Mouse (Mus musculus) midbrain, embryonic 12.5 days (tissue): ENCODE measurements around the gene Olfr1424. TPM values are rescaled to one million over a fixed set of nuclear protein-coding genes. Genes with fewer than 3 reads are reported as not detected.
A peak's percentile ranks its signal among the peaks of the same experiment; 100 is the strongest.

Experiments used
- ATAC-seq: fragments of 200-750 bp; cut with Nextera tagmentation; 2 replicates; pipeline ENCODE4 v1.8.0; 2017; ENCODE audit warnings: low read depth, moderate TSS enrichment, moderate library complexity; ENCODE audit not compliant: low FRiP score
- H3K27ac ChIP-seq: fragments of 300-500 bp; sonication (generic); replicated peaks from 2 replicates; pipeline ENCODE4 v1.5.1; 2016; ENCODE audit warnings: mild to moderate bottlenecking
- H3K27me3 ChIP-seq: fragments of 300-500 bp; sonication (generic); 2 replicates; pipeline ENCODE4 v1.6.1; 2016; ENCODE audit warnings: mild to moderate bottlenecking
- H3K36me3 ChIP-seq: fragments of 300-500 bp; sonication (generic); 2 replicates; pipeline ENCODE4 v1.6.1; 2016
- H3K4me1 ChIP-seq: fragments of 300-500 bp; sonication (generic); 2 replicates; pipeline ENCODE4 v1.6.1; 2016
- H3K4me2 ChIP-seq: fragments of 300-500 bp; sonication (generic); replicated peaks from 2 replicates; pipeline ENCODE4 v1.6.1; 2016; ENCODE audit warnings: mild to moderate bottlenecking, moderate library complexity
- H3K4me3 ChIP-seq: fragments of 300-500 bp; sonication (generic); 2 replicates; pipeline ENCODE4 v1.5.1; 2016; ENCODE audit warnings: mild to moderate bottlenecking
- H3K9ac ChIP-seq: fragments of 300-500 bp; sonication (generic); replicated peaks from 2 replicates; pipeline ENCODE4 v1.6.1; 2016; ENCODE audit warnings: mild to moderate bottlenecking, moderate library complexity
- H3K9me3 ChIP-seq: fragments of 300-500 bp; sonication (generic); 2 replicates; pipeline ENCODE4 v1.6.1; 2016; ENCODE audit warnings: mild to moderate bottlenecking
- WGBS: fragments of 180-500 bp; shearing (Covaris S2); methylation state at CpG from one replicate; pipeline ENCODE4 v1.1.7; 2016; 5-methylcytosine and 5-hydroxymethylcytosine counted together
- polyA plus RNA-seq: library from polyadenylated mRNA; unstranded; fragments of >200 nt; fragmentation: Nextera tagmentation; extraction: Ambion mirVana; gene quantifications from 2 replicates; pipeline ENCODE4 v1.2.1, GENCODE M21; 2016

The Olfr1424 gene
- polyA plus RNA-seq, 1 experiment from 2014 or later: not detected

GRCm38 (mm10) chr19:12016192-12016591 is 46.3 kb downstream of the Olfr1424 start:
- Histone ChIP-seq H3K4me3 (no peak overlapping the region), H3K9ac (no peak overlapping the region), H3K36me3 (no peaks in the 10 kb centered on the region), H3K27ac (no peak overlapping the region), H3K9me3 (no peaks in the 10 kb centered on the region), H3K4me2 (no peak overlapping the region), H3K4me1 (no peaks in the 10 kb centered on the region), H3K27me3 (no peaks in the 10 kb centered on the region)
- 73% methylated on average over 4 of the region's 4 CpGs for WGBS
- no peak for ATAC-seq

- WGBS: 67% methylated on average over 8 of the region's 8 CpGs
- no peak overlapping the region for H3K4me2 ChIP-seq
- no peaks in the 10 kb centered on the region for H3K4me1 ChIP-seq
- ATAC-seq: no peak
- no peaks in the 10 kb centered on the region for H3K27me3 ChIP-seq
- H3K9me3 ChIP-seq: no peaks in the 10 kb centered on the region
- H3K4me3 ChIP-seq: no peak overlapping the region
- no peak overlapping the region for H3K9ac ChIP-seq
- no peak overlapping the region for H3K27ac ChIP-seq
- no peaks in the 10 kb centered on the region for H3K36me3 ChIP-seq
Observed at GRCm38 (mm10) chr19:12015708-12016107, 46.8 kb downstream of the Olfr1424 start.

GRCm38 (mm10) chr19:12013228-12013627 is 49.3 kb downstream of the Olfr1424 start:
- Histone ChIP-seq H3K4me3 (peak overlapping the region; percentile 55), H3K27me3 (no peaks in the 10 kb centered on the region), H3K36me3 (no peaks in the 10 kb centered on the region), H3K4me1 (no peaks in the 10 kb centered on the region), H3K9ac (peak overlapping the region; percentile 56), H3K9me3 (no peaks in the 10 kb centered on the region), H3K27ac (no peak overlapping the region), H3K4me2 (peak overlapping the region; percentile 60)
- 3% methylated on average over 9 of the region's 12 CpGs for WGBS
- ATAC-seq: no peak

- no peak for ATAC-seq
- peak overlapping the region; percentile 60 for H3K4me2 ChIP-seq
- peak overlapping the region; percentile 56 for H3K9ac ChIP-seq
- peak overlapping the region; percentile 55 for H3K4me3 ChIP-seq
- no peaks in the 10 kb centered on the region for H3K4me1 ChIP-seq
- H3K36me3 ChIP-seq: no peaks in the 10 kb centered on the region
- under 1% methylated on average over 10 of the region's 10 CpGs for WGBS
- no peaks in the 10 kb centered on the region for H3K9me3 ChIP-seq
- no peak overlapping the region for H3K27ac ChIP-seq
- H3K27me3 ChIP-seq: no peaks in the 10 kb centered on the region
Observed at GRCm38 (mm10) chr19:12012615-12013014, 49.9 kb downstream of the Olfr1424 start.

GRCm38 (mm10) chr19:12011560-12012556 is 50.6 kb downstream of the Olfr1424 start:
- Histone ChIP-seq H3K4me2 (peak overlapping the region; percentile 60), H3K4me1 (peaks cover 4% of the 10 kb centered on the region), H3K9ac (peak overlapping the region; percentile 64; the same call in 1 of the 2 replicates), H3K36me3 (no peaks in the 10 kb centered on the region), H3K4me3 (peak overlapping the region; percentile 55), H3K9me3 (no peaks in the 10 kb centered on the region), H3K27ac (peak overlapping the region; percentile 87), H3K27me3 (no peaks in the 10 kb centered on the region)
- peak; percentile 78 for ATAC-seq
- under 1% methylated on average over 49 of the region's 49 CpGs for WGBS

DNA sequence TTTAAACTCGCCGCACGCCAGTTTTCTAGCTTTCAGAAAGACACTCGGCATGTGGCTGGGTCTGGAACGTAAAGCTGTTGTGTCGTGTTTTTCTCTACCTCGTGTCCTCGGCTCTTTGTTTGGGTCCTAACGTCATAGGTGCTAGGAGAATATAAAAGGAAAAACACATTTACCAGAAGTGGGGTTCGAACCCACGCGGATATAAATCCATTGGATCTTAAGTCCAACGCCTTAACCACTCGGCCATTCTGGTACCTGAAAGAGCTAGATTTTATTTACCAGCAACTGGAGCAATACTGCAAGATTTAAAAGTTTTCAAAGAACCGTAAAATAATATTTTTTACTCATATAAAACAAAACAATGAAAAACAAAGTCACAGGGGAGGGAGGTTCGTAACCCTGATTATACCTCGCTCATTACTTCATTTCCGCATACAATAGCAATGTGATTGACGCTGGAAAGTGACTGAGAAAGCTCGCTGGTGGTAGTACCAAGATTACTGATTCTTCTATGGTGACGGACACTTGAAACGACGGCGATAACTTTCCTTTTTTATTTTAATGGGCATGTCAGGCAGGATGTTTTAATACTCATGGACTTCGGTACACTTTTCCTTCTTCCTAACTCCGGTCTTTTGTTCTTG is 51.4 kb downstream of the Olfr1424 start:
- ATAC-seq: peak; percentile 31

GRCm38 (mm10) chr19:12010281-12010771 is 52.2 kb downstream of the Olfr1424 start:
- Histone ChIP-seq H3K4me3 (peak overlapping the region; percentile 55), H3K9me3 (no peaks in the 10 kb centered on the region), H3K4me2 (peak overlapping the region; percentile 60), H3K4me1 (peaks cover 4% of the 10 kb centered on the region), H3K27ac (peak overlapping the region; percentile 87), H3K36me3 (no peaks in the 10 kb centered on the region), H3K27me3 (no peaks in the 10 kb centered on the region), H3K9ac (peak overlapping the region; percentile 64)
- peak; percentile 39 for ATAC-seq
- under 1% methylated on average over 24 of the region's 24 CpGs for WGBS

More for the DNA sequence above, 51.4 kb downstream of the Olfr1424 start:
- Histone ChIP-seq H3K9me3 (no peaks in the 10 kb centered on the region), H3K4me3 (peak overlapping the region; percentile 55), H3K27me3 (no peaks in the 10 kb centered on the region), H3K36me3 (no peaks in the 10 kb centered on the region), H3K9ac (peak overlapping the region; percentile 64), H3K4me1 (peaks cover 4% of the 10 kb centered on the region), H3K27ac (peak overlapping the region; percentile 87), H3K4me2 (peak overlapping the region; percentile 60)
- under 1% methylated on average over 26 of the region's 26 CpGs for WGBS

DNA sequence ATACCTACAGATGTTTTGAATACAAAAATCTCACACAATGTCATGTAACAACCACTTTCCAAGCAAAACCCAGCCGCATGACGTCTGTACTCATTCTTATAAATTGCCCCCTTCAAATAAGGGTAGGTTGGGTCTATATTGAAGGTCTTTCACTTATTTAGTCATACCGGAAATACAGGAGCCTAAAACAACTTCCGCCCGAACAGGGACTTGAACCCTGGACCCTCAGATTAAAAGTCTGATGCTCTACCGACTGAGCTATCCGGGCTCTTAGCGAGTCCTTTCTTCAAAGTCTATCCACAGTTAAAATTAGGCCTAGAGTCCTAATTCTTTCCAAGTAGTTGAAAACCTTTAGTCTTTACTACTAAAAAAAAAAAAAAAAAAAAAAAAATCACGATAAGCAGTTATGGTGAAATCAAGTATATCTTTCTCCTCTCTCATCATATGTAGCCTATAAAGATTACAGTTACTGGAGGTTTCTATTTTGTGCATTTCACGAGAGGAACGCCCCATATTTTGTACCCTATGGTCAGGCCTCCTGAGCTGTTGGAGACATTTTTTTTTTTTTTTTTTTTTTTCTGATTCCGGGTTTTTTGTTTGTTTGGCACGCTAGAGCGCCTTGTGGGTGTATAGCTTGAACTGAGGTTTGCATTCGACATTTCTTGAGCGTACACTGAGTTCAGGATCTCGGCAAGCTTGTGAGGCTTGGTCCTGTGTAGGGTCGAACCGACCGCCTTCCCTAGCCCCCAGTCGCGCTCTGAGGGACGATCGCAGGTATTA is 52.8 kb downstream of the Olfr1424 start:
- H3K27me3 ChIP-seq: no peaks in the 10 kb centered on the region
- no peak for ATAC-seq
- H3K9me3 ChIP-seq: no peaks in the 10 kb centered on the region
- peak overlapping the region; percentile 87 for H3K27ac ChIP-seq
- H3K9ac ChIP-seq: peak overlapping the region; percentile 64
- peak overlapping the region; percentile 60 for H3K4me2 ChIP-seq
- H3K4me1 ChIP-seq: peaks cover 6% of the 10 kb centered on the region
- under 1% methylated on average over 24 of the region's 24 CpGs for WGBS
- no peaks in the 10 kb centered on the region for H3K36me3 ChIP-seq
- H3K4me3 ChIP-seq: peak overlapping the region; percentile 55

Other genes starting within 250 kb of the Olfr1424 start
- gene Stx3, start 243.3 kb downstream of the Olfr1424 start, polyA plus RNA-seq: 20.3 and 22.0 TPM in 2 replicates
- gene Olfr1417, start 223.5 kb downstream of the Olfr1424 start, polyA plus RNA-seq: not detected in 2 replicates
- gene Olfr1418, start 201.6 kb downstream of the Olfr1424 start, polyA plus RNA-seq: not detected in 2 replicates
- not detected in 2 replicates for gene Olfr1419, start 187.6 kb downstream of the Olfr1424 start, polyA plus RNA-seq
- not detected in 2 replicates for gene Olfr1420, start 176.1 kb downstream of the Olfr1424 start, polyA plus RNA-seq
- 24.4 and 26.0 TPM in 2 replicates for gene Patl1, start 150.3 kb downstream of the Olfr1424 start, polyA plus RNA-seq
- gene Osbp, start 96.7 kb downstream of the Olfr1424 start, polyA plus RNA-seq: 4.7 and 5.0 TPM in 2 replicates
- 0.04 TPM in 1 of 2 replicates, not detected in the other for gene Olfr1423, start 21.4 kb downstream of the Olfr1424 start, polyA plus RNA-seq
- not detected in 2 replicates for gene Olfr1425, start 15.0 kb upstream of the Olfr1424 start, polyA plus RNA-seq
- not detected in 2 replicates for gene Olfr1426, start 29.3 kb upstream of the Olfr1424 start, polyA plus RNA-seq
- gene Olfr1427, start 40.7 kb upstream of the Olfr1424 start, polyA plus RNA-seq: not detected in 2 replicates
- gene Olfr1428, start 53.2 kb upstream of the Olfr1424 start, polyA plus RNA-seq: not detected in 2 replicates
- not detected in 2 replicates for gene Olfr76, start 60.5 kb upstream of the Olfr1424 start, polyA plus RNA-seq
- gene Olfr1555-ps1, start 107.4 kb upstream of the Olfr1424 start, polyA plus RNA-seq: not detected in 2 replicates
- gene Olfr1431, start 138.0 kb upstream of the Olfr1424 start, polyA plus RNA-seq: not detected in 2 replicates
- not detected in 2 replicates for gene Olfr1432, start 169.9 kb upstream of the Olfr1424 start, polyA plus RNA-seq
- gene Olfr262, start 179.0 kb upstream of the Olfr1424 start, polyA plus RNA-seq: not detected in 2 replicates
- not detected in 2 replicates for gene Olfr235, start 198.3 kb upstream of the Olfr1424 start, polyA plus RNA-seq
- gene Olfr1434, start 217.2 kb upstream of the Olfr1424 start, polyA plus RNA-seq: not detected in 2 replicates
- not detected in 2 replicates for gene Olfr1436, start 236.4 kb upstream of the Olfr1424 start, polyA plus RNA-seq